Mouse (Mus musculus): Measurements from ENCODE around the gene Mrpl49. TPM values are rescaled to one million over a fixed set of nuclear protein-coding genes. Genes with fewer than 3 reads are reported as not detected.
"Not testable (repeated sequence)": the region's sequence is repeated elsewhere in the genome, so short reads cannot be mapped to it uniquely, and the experiment has no call there.

Gene Mrpl49
- polyA plus RNA-seq, 1 experiment from 2014 or later: 82.5 TPM

GRCm38 (mm10) chr19:6046294-6047153 is 11.1 kb downstream of the Mrpl49 start, which contains the start of gene Syvn1:
TSS of gene Syvn1 (plus strand) at chr19:6046576.
- peak within 1 kb of the TSS; percentile 82 for H3K4me3 ChIP-seq
- H3K27me3 ChIP-seq (replicated peaks; ENCODE audit: low read depth, poor library complexity, severe bottlenecking): no peaks in the 10 kb centered on the region
- peak; percentile 93 for DNase-seq (ENCODE audit: low spot score)
- H3K9me3 ChIP-seq: no peaks in the 10 kb centered on the region
- under 1% methylated on average over 65 of the region's 65 CpGs for WGBS
- peaks cover 37% of the 10 kb centered on the region for H3K36me3 ChIP-seq (replicated peaks)
- H3K4me1 ChIP-seq: peaks cover 26% of the 10 kb centered on the region
- H3K27ac ChIP-seq (replicated peaks): peak within 1 kb of the TSS; percentile 99

DNA sequence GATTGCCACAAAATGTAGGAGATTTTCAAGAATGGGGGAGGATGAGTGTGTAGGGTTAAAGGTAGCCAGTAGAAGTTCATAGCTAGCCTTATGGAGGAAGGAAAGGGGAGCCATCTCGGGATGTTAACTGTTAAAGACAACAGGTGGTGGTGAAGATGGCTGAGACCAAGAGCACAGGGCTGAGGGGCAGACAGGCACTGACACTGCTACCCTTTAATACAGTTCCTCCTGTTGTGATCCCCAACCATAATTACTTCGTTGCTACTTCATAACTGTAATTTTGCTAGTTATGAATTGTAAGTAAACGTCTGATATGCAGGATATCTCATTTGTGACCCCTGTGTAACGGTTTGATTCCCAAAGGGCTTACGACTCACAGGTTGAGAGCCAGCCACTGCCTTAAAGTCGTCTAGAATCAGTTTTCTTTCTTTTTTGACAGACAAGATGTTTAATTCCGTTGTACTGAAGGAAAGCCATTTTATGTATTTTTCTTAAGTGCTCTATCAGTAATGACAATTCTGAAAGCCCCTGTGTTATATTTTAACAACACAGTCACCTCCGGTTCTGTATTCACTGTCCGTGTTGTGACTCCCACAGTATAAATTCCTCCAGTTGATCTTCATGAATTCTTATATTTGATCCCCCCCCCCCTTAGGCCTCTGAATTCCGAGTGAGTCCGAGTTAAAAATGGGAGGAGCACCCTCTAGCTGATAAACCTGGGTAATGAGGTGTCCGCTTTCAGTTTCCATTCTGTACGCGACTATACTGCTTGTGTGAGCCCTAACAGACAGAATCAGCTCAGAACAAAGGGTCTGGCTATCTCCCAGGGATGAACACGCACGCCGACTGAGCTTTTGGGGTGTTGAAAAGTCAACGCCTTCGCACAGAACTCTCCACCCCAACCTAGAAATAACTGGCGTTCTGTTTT is 12.0 kb downstream of the Mrpl49 start:
- Histone ChIP-seq H3K27ac (replicated peaks) (peak overlapping the region; percentile 99), H3K27me3 (replicated peaks; ENCODE audit: low read depth, poor library complexity, severe bottlenecking) (no peaks in the 10 kb centered on the region), H3K4me3 (peak overlapping the region; percentile 82), H3K9me3 (no peaks in the 10 kb centered on the region), H3K4me1 (peaks cover 26% of the 10 kb centered on the region), H3K36me3 (replicated peaks) (peaks cover 28% of the 10 kb centered on the region)
- 24% methylated on average over 20 of the region's 20 CpGs for WGBS
- DNase-seq (ENCODE audit: low spot score): no peak

DNA sequence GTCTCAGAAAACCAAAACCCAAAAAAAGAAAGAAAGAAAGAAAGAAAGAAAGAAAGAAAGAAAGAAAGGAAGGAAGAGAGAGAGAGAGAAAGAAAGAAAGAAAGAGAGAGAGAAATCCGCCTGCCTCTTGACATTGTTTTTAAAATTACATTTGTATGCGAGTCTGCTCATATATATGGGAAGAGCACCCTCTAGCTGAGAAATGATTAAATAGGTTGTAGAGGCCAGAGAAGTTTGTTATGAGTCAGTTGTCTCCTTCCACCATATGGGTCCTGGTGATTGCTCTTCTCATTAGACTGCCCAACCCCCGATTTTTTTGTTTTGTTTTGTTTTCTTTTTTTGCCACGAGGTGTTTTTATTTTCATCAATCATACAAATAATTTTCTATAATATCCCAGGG is 13.5 kb downstream of the Mrpl49 start:
- H3K27ac ChIP-seq (replicated peaks); H3K4me3 ChIP-seq; H3K9me3 ChIP-seq; H3K27me3 ChIP-seq (replicated peaks; ENCODE audit: low read depth, poor library complexity, severe bottlenecking); DNase-seq (ENCODE audit: low spot score): not testable (repeated sequence)
- WGBS: 80% methylated on average over 4 of the region's 4 CpGs
- Histone ChIP-seq H3K4me1 (peaks cover 26% of the 10 kb centered on the region), H3K36me3 (replicated peaks) (peaks cover 13% of the 10 kb centered on the region)

GRCm38 (mm10) chr19:6042293-6042692 is 15.3 kb downstream of the Mrpl49 start:
- H3K27me3 ChIP-seq (replicated peaks; ENCODE audit: low read depth, poor library complexity, severe bottlenecking): no peaks in the 10 kb centered on the region
- WGBS: 86% methylated on average over 9 of the region's 9 CpGs
- no peak overlapping the region; the same call in 1 of the 2 replicates for H3K4me3 ChIP-seq
- 0 out of 2 replicates have a peak overlapping the region, but pooled peaks have one; percentile 4 for H3K27ac ChIP-seq (replicated peaks)
- peaks cover 10% of the 10 kb centered on the region for H3K4me1 ChIP-seq
- no peak for DNase-seq (ENCODE audit: low spot score)
- H3K9me3 ChIP-seq: no peaks in the 10 kb centered on the region
- no peaks in the 10 kb centered on the region for H3K36me3 ChIP-seq (replicated peaks)

GRCm38 (mm10) chr19:6040002-6040401 is 17.6 kb downstream of the Mrpl49 start:
- no peaks in the 10 kb centered on the region for H3K27me3 ChIP-seq (replicated peaks; ENCODE audit: low read depth, poor library complexity, severe bottlenecking)
- H3K4me3 ChIP-seq: no peak overlapping the region
- H3K4me1 ChIP-seq: peaks cover 6% of the 10 kb centered on the region
- no peaks in the 10 kb centered on the region for H3K9me3 ChIP-seq
- H3K27ac ChIP-seq (replicated peaks): no peak overlapping the region
- no peak for DNase-seq (ENCODE audit: low spot score)
- H3K36me3 ChIP-seq (replicated peaks): no peaks in the 10 kb centered on the region

DNA sequence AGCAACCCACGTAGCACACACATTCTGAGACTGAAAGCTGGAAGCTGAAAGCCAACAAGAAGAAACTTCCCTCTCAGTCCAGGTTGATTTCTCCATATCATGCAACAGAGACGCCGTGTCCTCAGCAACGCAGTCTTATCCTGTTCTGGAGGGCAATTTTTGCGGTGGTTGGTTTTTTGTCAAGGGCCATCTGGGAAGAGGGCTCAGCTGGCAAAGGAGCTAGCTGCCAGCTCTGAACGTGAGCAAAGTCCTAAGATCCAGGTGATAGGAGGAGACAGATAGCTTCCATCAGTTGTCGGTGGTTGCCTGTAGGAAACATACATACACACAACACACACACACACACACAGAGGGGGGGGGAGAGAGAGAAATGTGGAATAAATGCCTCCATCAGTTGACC is 19.3 kb downstream of the Mrpl49 start:
- peaks cover 5% of the 10 kb centered on the region for H3K4me1 ChIP-seq
- H3K36me3 ChIP-seq (replicated peaks): no peaks in the 10 kb centered on the region
- H3K4me3 ChIP-seq: no peak overlapping the region
- WGBS: 87% methylated on average over 7 of the region's 7 CpGs
- no peaks in the 10 kb centered on the region for H3K27me3 ChIP-seq (replicated peaks; ENCODE audit: low read depth, poor library complexity, severe bottlenecking)
- no peak overlapping the region for H3K27ac ChIP-seq (replicated peaks)
- no peaks in the 10 kb centered on the region for H3K9me3 ChIP-seq
- DNase-seq (ENCODE audit: low spot score): no peak

GRCm38 (mm10) chr19:6037695-6038094 is 19.9 kb downstream of the Mrpl49 start:
- Histone ChIP-seq H3K4me3 (no peak overlapping the region), H3K4me1 (peaks cover 5% of the 10 kb centered on the region), H3K27me3 (replicated peaks; ENCODE audit: low read depth, poor library complexity, severe bottlenecking) (no peaks in the 10 kb centered on the region), H3K27ac (replicated peaks) (no peak overlapping the region), H3K9me3 (no peaks in the 10 kb centered on the region), H3K36me3 (replicated peaks) (no peaks in the 10 kb centered on the region)
- no peak for DNase-seq (ENCODE audit: low spot score)

- no peaks in the 10 kb centered on the region for H3K9me3 ChIP-seq
- H3K27me3 ChIP-seq (replicated peaks; ENCODE audit: low read depth, poor library complexity, severe bottlenecking): no peaks in the 10 kb centered on the region
- peaks cover 5% of the 10 kb centered on the region for H3K4me1 ChIP-seq
- no peaks in the 10 kb centered on the region for H3K36me3 ChIP-seq (replicated peaks)
- no peak for DNase-seq (ENCODE audit: low spot score)
- 69% methylated on average over 9 of the region's 9 CpGs for WGBS
- no peak overlapping the region; the same call in 1 of the 2 replicates for H3K27ac ChIP-seq (replicated peaks)
- no peak overlapping the region for H3K4me3 ChIP-seq
Observed at GRCm38 (mm10) chr19:6035966-6036585, 21.5 kb downstream of the Mrpl49 start.

DNA sequence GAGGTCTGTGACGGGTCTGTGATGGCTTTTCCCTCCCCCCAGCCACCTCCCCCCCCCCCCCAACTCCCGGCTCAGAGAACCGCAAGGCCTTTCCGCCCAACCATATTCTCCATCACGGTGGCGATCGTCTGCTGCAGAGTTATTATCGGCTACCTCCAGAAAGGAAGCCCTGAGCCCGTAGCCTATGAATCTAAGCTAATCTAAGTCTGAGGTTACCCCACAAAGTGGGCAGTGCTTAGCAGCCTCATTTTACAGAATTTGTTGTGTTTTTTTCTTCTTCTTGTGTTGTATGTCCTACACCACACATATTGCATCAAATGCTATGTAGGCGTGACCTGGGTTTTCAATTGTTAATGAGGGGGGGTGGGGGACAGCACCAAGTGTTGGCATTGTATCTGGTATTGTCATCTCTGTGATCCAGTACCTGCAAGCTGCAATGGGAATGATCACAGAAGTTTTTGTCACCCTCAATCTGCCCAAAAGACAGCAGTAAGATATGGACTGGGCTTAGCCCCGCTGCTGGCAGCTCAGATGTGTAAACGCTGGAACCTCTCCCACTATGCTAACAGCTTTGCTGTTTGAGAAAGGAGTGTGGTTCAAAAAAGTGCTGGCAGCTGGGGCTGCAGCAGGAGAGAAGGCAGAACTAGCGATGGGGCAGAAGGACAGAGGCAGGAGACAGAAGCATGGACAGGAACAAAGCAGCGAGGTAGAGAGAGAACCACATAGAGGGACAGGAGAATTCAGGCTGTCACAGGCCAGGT is 26.9 kb downstream of the Mrpl49 start:
- WGBS: 78% methylated on average over 14 of the region's 14 CpGs
- Histone ChIP-seq H3K4me3 (no peak overlapping the region), H3K27me3 (replicated peaks; ENCODE audit: low read depth, poor library complexity, severe bottlenecking) (no peaks in the 10 kb centered on the region), H3K9me3 (no peaks in the 10 kb centered on the region), H3K27ac (replicated peaks) (no peak overlapping the region), H3K4me1 (no peaks in the 10 kb centered on the region), H3K36me3 (replicated peaks) (no peaks in the 10 kb centered on the region)
- no peak for DNase-seq (ENCODE audit: low spot score)

DNA sequence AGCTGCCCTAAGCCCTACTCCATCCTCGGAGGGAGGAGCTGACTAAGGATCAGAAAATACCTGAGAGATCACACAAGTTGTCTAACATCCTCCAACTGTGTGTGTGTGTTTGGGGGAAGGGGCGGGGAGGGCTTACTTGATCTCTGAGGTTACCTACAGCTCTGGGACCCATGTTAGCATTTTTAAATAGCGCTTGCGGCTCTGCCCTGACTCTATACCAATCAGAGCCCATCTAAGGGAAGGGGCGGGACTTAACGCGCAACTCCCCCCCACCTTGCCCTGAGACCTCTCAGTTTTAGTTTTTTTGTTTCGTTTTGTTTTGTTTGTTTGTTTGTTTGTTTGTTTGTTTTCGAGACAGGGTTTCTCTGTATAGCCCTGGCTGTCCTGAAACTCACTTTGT is 28.2 kb downstream of the Mrpl49 start:
- H3K36me3 ChIP-seq (replicated peaks): no peaks in the 10 kb centered on the region
- no peaks in the 10 kb centered on the region for H3K4me1 ChIP-seq
- H3K27me3 ChIP-seq (replicated peaks; ENCODE audit: low read depth, poor library complexity, severe bottlenecking): no peaks in the 10 kb centered on the region
- 83% methylated on average over 9 of the region's 9 CpGs for WGBS
- no peaks in the 10 kb centered on the region for H3K9me3 ChIP-seq
- no peak overlapping the region for H3K4me3 ChIP-seq
- DNase-seq (ENCODE audit: low spot score): no peak
- H3K27ac ChIP-seq (replicated peaks): no peak overlapping the region

DNA sequence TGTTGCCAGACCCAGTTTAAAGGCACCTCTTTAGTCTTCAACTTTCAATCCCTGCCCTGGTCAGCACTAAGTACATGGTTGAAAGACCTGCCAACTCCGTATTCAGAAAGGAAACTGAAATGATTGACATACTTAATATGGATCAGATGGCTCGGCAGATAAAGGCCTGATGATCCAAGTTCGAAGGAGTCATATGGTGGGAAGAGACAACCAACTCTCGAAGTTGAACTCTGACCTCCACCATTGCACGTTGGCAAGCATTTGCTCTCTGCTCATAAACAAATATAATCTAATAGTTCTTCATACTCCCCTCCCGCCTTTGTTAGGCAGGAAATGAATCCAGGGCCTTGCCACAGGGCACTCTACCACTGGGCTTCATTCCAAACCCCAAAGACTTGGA is 28.6 kb downstream of the Mrpl49 start:
- H3K27ac ChIP-seq (replicated peaks): no peak overlapping the region
- no peak overlapping the region for H3K4me3 ChIP-seq
- H3K4me1 ChIP-seq: no peaks in the 10 kb centered on the region
- no peak for DNase-seq (ENCODE audit: low spot score)
- no peaks in the 10 kb centered on the region for H3K27me3 ChIP-seq (replicated peaks; ENCODE audit: low read depth, poor library complexity, severe bottlenecking)
- 86% methylated on average over 6 of the region's 6 CpGs for WGBS
- H3K9me3 ChIP-seq: no peaks in the 10 kb centered on the region
- no peaks in the 10 kb centered on the region for H3K36me3 ChIP-seq (replicated peaks)

DNA sequence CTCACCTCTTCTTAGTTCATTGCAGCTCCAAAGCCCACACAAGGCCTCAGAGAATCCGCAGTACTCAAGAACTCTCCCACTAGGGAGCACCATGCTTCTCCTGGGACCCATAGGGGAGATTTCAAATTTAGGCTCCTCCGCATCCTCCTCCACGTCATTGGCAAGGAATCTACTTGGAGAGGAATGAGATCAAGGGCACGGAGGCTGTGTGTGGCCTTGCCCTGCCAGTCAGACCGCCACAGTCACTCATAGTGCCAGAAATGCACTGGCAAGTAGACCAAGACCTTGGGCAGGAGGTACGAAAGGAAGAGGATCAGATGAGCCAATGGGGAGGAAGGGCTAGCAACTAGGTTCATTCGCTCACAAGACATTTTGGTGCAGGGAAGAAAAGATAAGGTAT is 33.7 kb downstream of the Mrpl49 start:
- Histone ChIP-seq H3K36me3 (replicated peaks) (no peaks in the 10 kb centered on the region), H3K4me3 (no peak overlapping the region), H3K27me3 (replicated peaks; ENCODE audit: low read depth, poor library complexity, severe bottlenecking) (0 out of 2 replicates have a peak, but pooled peaks cover 3% of the 10 kb centered on the region), H3K9me3 (no peaks in the 10 kb centered on the region), H3K4me1 (peaks cover 3% of the 10 kb centered on the region; the same call in 1 of the 2 replicates), H3K27ac (replicated peaks) (no peak overlapping the region)
- WGBS: 82% methylated on average over 7 of the region's 7 CpGs
- DNase-seq (ENCODE audit: low spot score): no peak
